Mouse (Mus musculus) hindbrain, postnatal 0 days (tissue): ENCODE data around the gene Rgs3. TPM values are rescaled to one million over a fixed set of nuclear protein-coding genes. Genes with fewer than 3 reads are reported as not detected.

Experiments
- ATAC-seq: fragments of 200-750 bp; cut with Nextera tagmentation; 2 replicates; pipeline ENCODE4 v1.8.0; 2017; ENCODE audit warnings: mild to moderate bottlenecking, moderate TSS enrichment, moderate library complexity
- DNase-seq: peaks from one replicate; pipeline ENCODE4 v3.0.0-alpha.2; 2015; ENCODE audit warnings: low spot score
- H3K27ac ChIP-seq: fragments of 300-500 bp; sonication (generic); 2 replicates; pipeline ENCODE4 v1.5.1; 2014; ENCODE audit warnings: mild to moderate bottlenecking
- H3K27me3 ChIP-seq: fragments of 300-500 bp; sonication (generic); 2 replicates; pipeline ENCODE4 v1.6.1; 2014; ENCODE audit warnings: low read length, mixed read lengths; ENCODE audit not compliant: insufficient read depth
- H3K36me3 ChIP-seq: fragments of 300-500 bp; sonication (generic); 2 replicates; pipeline ENCODE4 v1.6.1; 2014; ENCODE audit warnings: low read length, mixed read lengths; ENCODE audit not compliant: insufficient read depth
- H3K4me1 ChIP-seq: fragments of 300-500 bp; sonication (generic); 2 replicates; pipeline ENCODE4 v1.6.1; 2014; ENCODE audit warnings: antibody characterized with exemption, low read length, mixed read lengths; ENCODE audit not compliant: insufficient read depth
- H3K4me2 ChIP-seq: fragments of 300-500 bp; sonication (generic); 2 replicates; pipeline ENCODE4 v1.6.1; 2014; ENCODE audit warnings: low read depth, mild to moderate bottlenecking, low read length, moderate library complexity, mixed read lengths
- H3K4me3 ChIP-seq: fragments of 300-500 bp; sonication (generic); 2 replicates; pipeline ENCODE4 v1.5.1; 2014; ENCODE audit warnings: low read length
- H3K9ac ChIP-seq: fragments of 300-500 bp; sonication (generic); replicated peaks from 2 replicates; pipeline ENCODE4 v1.6.1; 2014; ENCODE audit warnings: mild to moderate bottlenecking, low read length, moderate library complexity, mixed read lengths
- H3K9me3 ChIP-seq: fragments of 300-500 bp; sonication (generic); 2 replicates; pipeline ENCODE4 v1.6.1; 2016; ENCODE audit warnings: low read length, mixed read lengths
- CTCF ChIP-seq: IDR thresholded peaks from 2 replicates; pipeline ENCODE4 v1.5.1; 2016; ENCODE audit warnings: antibody characterized with exemption, control low read depth, low read depth
- WGBS: fragments of 180-500 bp; shearing (Covaris S2); extraction: QIAGEN DNeasy Blood & Tissue Kit; methylation state at CpG from one replicate; pipeline ENCODE4 v1.1.7; 2014; 5-methylcytosine and 5-hydroxymethylcytosine counted together
- polyA plus RNA-seq: library from polyadenylated mRNA; unstranded; fragments of >200 nt; fragmentation: Nextera tagmentation; extraction: Ambion mirVana; gene quantifications from 2 replicates; pipeline ENCODE4 v1.2.1, GENCODE M21; 2015
- total RNA-seq: library from RNA; depleted of rRNA; stranded (reverse); fragments of >200 nt; gene quantifications from 2 replicates; pipeline ENCODE4 v1.2.3, GENCODE M21; 2014

The Rgs3 gene
- total and polyA plus RNA-seq, 2 experiments from 2014 or later, result 44.6 to 71.9 TPM

GRCm38 (mm10) chr4:62661311-62661849 lies 101.7 kb downstream of the Rgs3 start:
- no peaks in the 10 kb centered on the region for H3K36me3 ChIP-seq
- DNase-seq (no peak), ATAC-seq (no peak)
- WGBS, result 75% methylated on average over 8 of the region's 8 CpGs
- no peaks in the 10 kb centered on the region for H3K27me3 ChIP-seq
- H3K9me3 ChIP-seq, result no peaks in the 10 kb centered on the region
- no peak overlapping the region for H3K4me3 ChIP-seq
- no peak overlapping the region for H3K4me2 ChIP-seq
- H3K9ac ChIP-seq, result no peak overlapping the region
- H3K27ac ChIP-seq, result no peak overlapping the region; the same call in 1 of the 2 replicates
- TF ChIP-seq CTCF, result no peak
- peaks cover 22% of the 10 kb centered on the region for H3K4me1 ChIP-seq

DNA sequence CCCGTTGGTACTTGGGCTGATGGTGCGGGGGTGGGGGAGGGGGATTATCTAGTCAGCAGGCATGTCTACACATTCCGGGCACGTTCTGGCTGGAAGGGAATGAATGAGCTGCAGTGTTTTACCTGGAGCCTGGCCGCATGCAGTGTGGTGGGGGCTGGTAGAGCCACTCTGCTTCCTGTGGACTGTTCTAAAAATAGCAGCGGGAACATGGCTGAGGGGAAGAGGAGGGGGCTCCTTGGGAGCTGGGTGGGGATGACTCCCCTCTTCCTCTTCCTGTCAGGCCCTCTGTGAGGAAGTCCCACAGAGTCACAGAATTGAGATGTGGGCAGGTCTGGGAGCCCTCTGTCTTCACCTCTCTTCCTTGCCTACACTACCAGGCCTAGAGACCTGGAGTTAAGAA lies 103.7 kb downstream of the Rgs3 start:
- ATAC-seq, result peak; percentile 72
- H3K27ac ChIP-seq, result peak overlapping the region; percentile 61; the same call in 1 of the 2 replicates
- TF ChIP-seq CTCF, result no peak
- no peaks in the 10 kb centered on the region for H3K36me3 ChIP-seq
- no peaks in the 10 kb centered on the region for H3K9me3 ChIP-seq
- no peak overlapping the region for H3K4me3 ChIP-seq
- H3K9ac ChIP-seq, result no peak overlapping the region
- H3K27me3 ChIP-seq, result no peaks in the 10 kb centered on the region
- WGBS, result 10% methylated on average over 6 of the region's 6 CpGs
- H3K4me2 ChIP-seq, result no peak overlapping the region
- H3K4me1 ChIP-seq, result peaks cover 22% of the 10 kb centered on the region
- DNase-seq, result peak; percentile 50

- H3K9me3 ChIP-seq, result no peaks in the 10 kb centered on the region
- WGBS, result 66% methylated on average over 2 of the region's 2 CpGs
- no peaks in the 10 kb centered on the region for H3K27me3 ChIP-seq
- TF ChIP-seq CTCF, result no peak
- DNase-seq (no peak), ATAC-seq (no peak)
- no peak overlapping the region for H3K4me3 ChIP-seq
- peaks cover 13% of the 10 kb centered on the region; the same call in 1 of the 2 replicates for H3K4me1 ChIP-seq
- H3K4me2 ChIP-seq, result no peak overlapping the region
- no peak overlapping the region for H3K9ac ChIP-seq
- H3K27ac ChIP-seq, result no peak overlapping the region
- no peaks in the 10 kb centered on the region for H3K36me3 ChIP-seq
Observed at GRCm38 (mm10) chr4:62665842-62666241, 106.2 kb downstream of the Rgs3 start.

- 0 out of 2 replicates have a peak, but pooled peaks cover 3% of the 10 kb centered on the region for H3K4me1 ChIP-seq
- H3K9ac ChIP-seq, result no peak overlapping the region
- ATAC-seq, result no peak
- H3K36me3 ChIP-seq, result no peaks in the 10 kb centered on the region
- no peak overlapping the region for H3K4me3 ChIP-seq
- no peak overlapping the region for H3K27ac ChIP-seq
- no peak for TF ChIP-seq CTCF
- no peaks in the 10 kb centered on the region for H3K9me3 ChIP-seq
- 91% methylated on average over 8 of the region's 8 CpGs for WGBS
- no peak overlapping the region for H3K4me2 ChIP-seq
- H3K27me3 ChIP-seq, result no peaks in the 10 kb centered on the region
- no peak for DNase-seq
Observed at GRCm38 (mm10) chr4:62668666-62669065, 109.0 kb downstream of the Rgs3 start.

GRCm38 (mm10) chr4:62669094-62670071 lies 109.7 kb downstream of the Rgs3 start:
- Histone ChIP-seq H3K4me1 (no peaks in the 10 kb centered on the region), H3K4me3 (no peak overlapping the region), H3K9ac (no peak overlapping the region), H3K4me2 (no peak overlapping the region), H3K9me3 (no peaks in the 10 kb centered on the region), H3K27me3 (no peaks in the 10 kb centered on the region), H3K36me3 (no peaks in the 10 kb centered on the region), H3K27ac (no peak overlapping the region)
- 63% methylated on average over 13 of the region's 13 CpGs for WGBS
- DNase-seq (peak; percentile 41), ATAC-seq (no peak)
- no peak for TF ChIP-seq CTCF

DNA sequence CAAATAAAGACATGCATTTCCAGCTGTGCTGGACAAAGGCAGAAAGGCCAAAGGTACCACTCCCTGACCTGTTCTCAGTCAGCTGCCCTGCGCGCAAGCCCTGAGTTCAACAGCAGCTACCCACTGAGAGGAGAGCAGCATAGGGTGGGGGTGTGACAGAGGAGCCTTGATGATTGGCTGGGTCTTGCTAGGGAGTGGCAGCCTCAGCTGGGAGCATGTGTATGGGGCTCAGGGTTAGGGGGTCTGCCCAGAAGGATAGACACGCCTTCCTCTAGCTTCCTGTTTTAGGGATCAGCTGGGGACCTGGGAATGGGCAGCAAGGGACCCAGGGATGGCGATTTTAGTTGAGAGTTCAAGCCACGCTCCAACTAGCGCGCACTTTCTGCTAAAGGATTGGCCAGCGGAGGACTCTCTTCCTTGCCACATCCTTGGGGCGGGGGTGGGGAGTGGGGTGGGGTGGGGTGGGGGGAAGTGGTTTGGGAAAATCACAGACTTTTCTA lies 113.9 kb downstream of the Rgs3 start:
- H3K4me3 ChIP-seq, result peak overlapping the region; percentile 53
- H3K4me1 ChIP-seq, result peaks cover 25% of the 10 kb centered on the region
- no peaks in the 10 kb centered on the region for H3K36me3 ChIP-seq
- peak overlapping the region; percentile 68; the same call in 1 of the 2 replicates for H3K9ac ChIP-seq
- TF ChIP-seq CTCF, result no peak
- H3K9me3 ChIP-seq, result no peaks in the 10 kb centered on the region
- WGBS, result 7% methylated on average over 9 of the region's 9 CpGs
- DNase-seq (no peak), ATAC-seq (peak; percentile 52; the same call in 1 of the 2 replicates)
- H3K27me3 ChIP-seq, result no peaks in the 10 kb centered on the region
- H3K4me2 ChIP-seq, result peak overlapping the region; percentile 69
- H3K27ac ChIP-seq, result no peak overlapping the region
